Mouse (Mus musculus): ENCODE data around the gene Lsm14b.

The Lsm14b gene

GRCm38 (mm10) chr2:180063338-180064131 is 38.7 kb downstream of the Lsm14b start:
- DNase-seq (ENCODE audit: low spot score in 2 of 2), result no peak

GRCm38 (mm10) chr2:180069770-180070480 is 45.1 kb downstream of the Lsm14b start:
- no peak for DNase-seq (ENCODE audit: low spot score in 2 of 2)

- peak; percentile 85 to 89 for DNase-seq (ENCODE audit: low spot score in 2 of 2)
These were observed 46.0 kb downstream of the Lsm14b start, which contains the start of gene Mtg2 for GRCm38 (mm10) chr2:180070481-180071453. Gene Mtg2 (plus strand): TSS chr2:180070588.

GRCm38 (mm10) chr2:180071671-180072070 is 46.9 kb downstream of the Lsm14b start:
- no peak for DNase-seq (ENCODE audit: low spot score in 2 of 2)

GRCm38 (mm10) chr2:180072886-180073285 is 48.1 kb downstream of the Lsm14b start:
- no peak for DNase-seq (ENCODE audit: low spot score in 2 of 2)

GRCm38 (mm10) chr2:180077622-180078021 is 52.8 kb downstream of the Lsm14b start:
- DNase-seq (ENCODE audit: low spot score in 2 of 2), result no peak

- no peak for DNase-seq (ENCODE audit: low spot score in 2 of 2)
These were observed 55.9 kb downstream of the Lsm14b start for GRCm38 (mm10) chr2:180080680-180081079.

GRCm38 (mm10) chr2:180083063-180083462 is 58.3 kb downstream of the Lsm14b start:
- DNase-seq (ENCODE audit: low spot score in 2 of 2), result no peak

- no peak for DNase-seq (ENCODE audit: low spot score in 2 of 2)
These were observed 59.8 kb downstream of the Lsm14b start for GRCm38 (mm10) chr2:180084565-180084964.
